Mouse (Mus musculus): ENCODE results near the gene Fbxw22.
"Not testable (repeated sequence)": the region's sequence is repeated elsewhere in the genome, so short reads cannot be mapped to it uniquely, and the experiment has no call there.

- not testable (repeated sequence) for TF ChIP-seq POLR2A (IDR thresholded peaks at IDR 0.05; ENCODE audit: borderline replicate concordance, extremely low read depth, low read depth, low read length); CTCF (IDR thresholded peaks at IDR 0.05; ENCODE audit: insufficient read depth, low read length)
These were observed at the start of gene Fbxw22 for GRCm38 (mm10) chr9:109404196-109404595.
